Mouse (Mus musculus): ENCODE measurements around the gene Trim44.

Gene Trim44

DNA sequence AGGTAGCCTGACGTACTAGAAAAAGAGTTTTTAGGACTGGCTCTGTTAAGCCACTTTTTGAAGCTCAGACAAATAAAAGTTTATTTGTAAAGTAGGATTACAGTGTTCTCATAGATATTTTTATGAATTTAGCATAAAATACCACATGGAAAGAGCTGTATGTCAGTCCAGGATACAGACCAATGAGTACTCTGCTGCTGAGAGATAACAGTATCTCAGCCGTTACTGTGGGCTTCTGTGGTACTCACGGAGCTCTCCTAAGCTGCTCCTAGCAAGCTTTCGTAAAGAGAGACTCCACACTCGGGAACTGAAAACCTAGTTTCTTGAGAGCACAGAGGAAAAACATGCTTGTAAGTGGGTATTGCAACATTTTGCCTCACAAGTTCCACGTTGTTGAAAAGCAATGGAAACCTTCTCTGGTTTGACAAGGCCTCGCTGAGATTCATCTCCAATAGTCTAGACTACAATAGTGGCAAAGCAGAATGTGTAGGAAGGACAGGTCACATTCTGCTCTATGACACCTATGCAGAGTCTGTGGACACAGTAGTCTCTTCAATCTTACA is 41.6 kb downstream of the Trim44 start:
- no peak for DNase-seq (ENCODE audit: extremely low read depth, low read depth, low spot score)

DNA sequence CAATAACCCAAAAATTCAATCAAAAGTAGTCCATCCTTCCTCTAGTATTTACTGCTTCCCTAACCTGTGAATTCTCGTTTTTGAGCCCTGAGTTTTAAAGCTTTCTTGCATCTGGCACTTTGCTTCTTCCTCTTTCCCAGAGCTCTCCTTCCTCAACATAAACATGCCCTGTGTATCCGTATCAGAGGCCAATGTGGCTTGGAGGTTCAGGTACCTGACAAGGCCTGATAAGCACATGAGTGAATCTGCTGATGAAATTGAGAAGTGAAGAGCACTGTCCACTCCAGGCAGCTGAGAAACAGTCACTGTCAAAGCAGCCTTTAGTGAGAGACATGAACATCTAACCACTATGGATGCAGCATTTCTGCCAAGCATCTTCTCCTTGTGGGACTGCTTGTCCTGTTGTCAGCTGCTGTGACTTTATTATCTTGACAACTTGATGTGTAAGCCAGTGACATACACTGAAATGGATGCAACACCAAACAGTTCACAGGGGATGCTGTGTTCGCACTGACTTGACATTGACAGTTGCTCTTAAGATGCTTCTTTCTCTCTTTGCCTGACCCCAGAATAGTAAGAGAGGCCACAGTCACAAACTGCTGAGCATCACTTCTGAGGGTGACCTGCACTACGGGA is 42.9 kb downstream of the Trim44 start:
- no peak for DNase-seq (ENCODE audit: extremely low read depth, low read depth, low spot score)

DNA sequence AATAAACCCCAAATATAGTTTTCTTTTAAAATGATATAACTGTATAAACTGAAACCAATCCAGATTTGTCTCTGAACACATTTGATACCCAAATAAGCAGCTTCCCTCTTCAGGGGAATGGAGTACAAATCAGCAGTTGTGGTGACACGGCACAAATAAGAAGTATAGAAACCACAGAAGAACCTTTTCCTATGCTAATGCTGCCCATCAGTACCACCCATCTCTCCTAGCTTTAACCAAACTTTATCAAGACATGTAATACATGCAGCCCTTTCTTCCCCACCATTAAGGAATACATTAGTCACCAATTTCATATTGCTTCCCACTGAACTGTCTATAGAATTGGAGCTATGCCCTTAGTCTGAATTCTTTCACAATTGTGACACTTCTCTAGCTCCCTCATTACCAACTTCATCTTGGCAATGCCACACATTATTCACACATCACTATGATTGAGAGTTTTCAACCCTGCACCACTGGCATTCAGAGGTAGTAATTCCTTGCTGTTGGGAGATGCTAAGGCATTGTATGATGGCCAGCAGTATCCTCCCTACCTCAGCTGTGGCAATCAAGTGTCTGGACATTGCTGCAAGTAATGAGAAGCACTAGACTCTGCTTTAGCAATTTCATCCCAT is 44.6 kb downstream of the Trim44 start:
- no peak for DNase-seq (ENCODE audit: extremely low read depth, low read depth, low spot score)

DNA sequence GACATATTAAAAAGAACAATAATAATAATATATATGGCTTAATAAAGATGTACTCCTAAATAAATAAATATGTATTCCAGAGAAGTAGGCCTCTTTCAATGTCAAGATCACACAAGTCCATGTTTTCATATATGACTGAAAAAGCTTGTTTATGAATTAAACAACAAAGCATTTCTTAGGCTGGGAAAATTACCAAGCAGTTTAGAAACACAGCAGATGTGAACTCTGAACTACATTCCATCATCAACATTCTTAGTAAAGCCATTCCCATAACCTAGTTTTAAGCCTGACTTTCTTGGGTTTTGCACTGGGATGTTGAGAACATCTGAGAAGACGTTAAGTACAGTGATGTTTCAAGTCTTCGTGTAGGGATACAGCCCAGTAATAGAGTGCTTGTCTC is 45.4 kb downstream of the Trim44 start:
- no peak for DNase-seq (ENCODE audit: extremely low read depth, low read depth, low spot score)

DNA sequence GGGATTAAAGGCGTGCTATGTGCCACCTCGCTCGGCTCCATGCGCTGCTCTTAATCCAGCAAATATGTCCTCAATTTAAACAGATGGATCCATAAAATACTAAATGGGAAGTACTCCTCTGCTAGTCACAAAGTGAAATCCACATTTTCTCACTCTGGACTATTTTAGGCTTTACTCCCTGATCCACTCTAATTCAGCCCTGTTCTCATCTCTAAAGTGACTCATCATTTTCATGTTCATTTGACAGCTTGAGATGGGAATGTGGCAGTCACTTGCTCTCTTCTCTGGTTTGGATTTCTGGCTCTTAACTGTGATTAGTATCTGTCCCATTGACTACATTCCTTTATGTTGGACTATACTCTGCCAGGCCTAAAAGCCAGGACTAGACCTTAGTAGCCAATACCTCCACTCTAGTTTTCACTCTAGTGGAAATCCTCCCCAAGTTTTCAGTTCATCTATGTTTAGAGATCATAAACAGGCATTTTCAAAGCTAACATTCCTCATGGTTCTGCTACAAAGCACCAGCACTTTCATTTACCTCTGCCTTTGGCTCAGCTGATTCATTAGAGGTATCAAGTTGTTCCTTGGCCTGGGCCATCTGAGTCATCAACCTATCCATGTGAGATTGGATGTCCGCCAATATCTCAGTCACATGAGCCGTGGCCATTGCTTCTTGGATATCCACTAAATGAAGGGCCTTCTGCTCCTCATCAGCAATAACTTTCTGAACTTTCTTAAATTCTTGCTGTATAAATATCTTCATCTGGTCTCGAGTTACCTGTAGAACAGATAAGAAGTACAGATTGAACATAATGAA is 50.5 kb downstream of the Trim44 start:
- DNase-seq (ENCODE audit: extremely low read depth, low read depth, low spot score), result no peak

DNA sequence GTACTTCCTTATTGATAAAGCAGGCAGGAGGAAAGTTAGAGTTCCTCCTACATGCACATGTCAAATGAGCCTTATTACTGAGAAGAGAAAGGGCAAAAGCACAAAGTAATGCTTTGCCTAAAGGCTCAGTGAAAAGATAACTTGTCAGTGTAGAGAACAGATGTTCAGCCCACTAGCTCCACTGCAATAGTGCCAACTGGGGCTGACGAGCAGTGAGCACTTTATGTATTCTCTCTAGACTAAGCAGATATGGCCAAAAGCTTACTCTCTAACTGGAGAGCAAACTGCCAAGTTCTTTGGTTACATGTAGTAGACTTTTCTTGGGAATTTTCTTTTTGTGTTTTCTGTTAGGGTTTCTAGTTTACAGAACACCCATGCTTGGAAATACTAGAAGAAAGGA is 53.6 kb downstream of the Trim44 start:
- DNase-seq (ENCODE audit: extremely low read depth, low read depth, low spot score), result no peak

DNA sequence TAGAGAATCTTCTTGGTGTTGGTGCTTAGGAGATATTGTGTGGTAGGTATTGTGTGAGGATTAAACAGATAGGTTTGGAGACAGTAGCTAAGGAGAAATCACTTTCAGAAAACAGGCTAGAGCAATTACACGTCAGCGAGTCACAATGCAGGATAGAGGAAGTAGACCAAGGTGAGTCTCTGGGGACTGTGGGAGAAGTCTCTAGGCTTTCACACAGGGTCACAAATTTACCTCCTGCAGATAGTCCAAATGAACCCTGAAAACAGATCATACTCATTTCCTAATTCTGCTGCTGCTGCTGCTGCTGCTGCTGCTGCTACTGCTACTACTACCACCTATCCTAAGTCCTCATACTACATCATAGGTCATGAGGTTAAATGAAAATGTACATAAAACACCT is 66.2 kb downstream of the Trim44 start:
- DNase-seq (ENCODE audit: extremely low read depth, low read depth, low spot score), result no peak

DNA sequence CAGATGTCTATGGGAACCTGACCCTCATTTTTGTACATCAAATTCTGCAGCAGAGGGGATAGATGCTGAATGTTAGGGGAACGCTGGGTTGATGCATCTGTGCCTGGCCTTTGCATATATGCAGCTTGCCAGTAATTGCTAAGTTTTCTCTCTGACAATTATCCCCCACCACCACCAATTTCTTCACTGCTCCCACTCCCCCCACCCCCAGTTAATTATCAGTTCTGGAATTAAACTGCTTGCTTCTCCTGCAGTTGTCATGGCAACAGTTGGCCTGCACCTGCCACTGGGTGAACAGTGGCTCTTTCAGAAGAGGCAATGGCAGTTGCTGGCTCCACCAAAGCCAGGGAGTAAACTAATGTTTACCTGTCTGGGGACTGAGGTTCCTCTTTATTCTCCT is 70.8 kb downstream of the Trim44 start:
- DNase-seq (ENCODE audit: extremely low read depth, low read depth, low spot score), result no peak

DNA sequence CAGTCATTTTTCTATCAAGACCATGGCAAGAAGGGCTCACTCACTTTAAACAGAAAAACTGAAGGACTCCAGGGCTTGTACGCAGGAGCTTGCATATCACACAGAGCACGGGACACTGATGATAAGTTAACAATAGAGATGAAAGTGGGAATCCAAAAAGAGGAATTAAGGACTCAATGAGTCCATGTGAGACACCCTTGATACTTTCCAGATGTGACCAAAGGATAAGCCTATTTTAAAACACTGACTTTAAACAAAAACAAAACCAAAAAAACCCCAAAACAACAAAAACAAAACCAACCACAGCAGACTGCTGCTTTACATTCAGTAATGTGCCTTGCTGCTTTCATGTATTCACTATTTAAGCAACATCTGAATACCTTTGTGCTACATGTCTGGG is 75.7 kb downstream of the Trim44 start:
- no peak for DNase-seq (ENCODE audit: extremely low read depth, low read depth, low spot score)

DNA sequence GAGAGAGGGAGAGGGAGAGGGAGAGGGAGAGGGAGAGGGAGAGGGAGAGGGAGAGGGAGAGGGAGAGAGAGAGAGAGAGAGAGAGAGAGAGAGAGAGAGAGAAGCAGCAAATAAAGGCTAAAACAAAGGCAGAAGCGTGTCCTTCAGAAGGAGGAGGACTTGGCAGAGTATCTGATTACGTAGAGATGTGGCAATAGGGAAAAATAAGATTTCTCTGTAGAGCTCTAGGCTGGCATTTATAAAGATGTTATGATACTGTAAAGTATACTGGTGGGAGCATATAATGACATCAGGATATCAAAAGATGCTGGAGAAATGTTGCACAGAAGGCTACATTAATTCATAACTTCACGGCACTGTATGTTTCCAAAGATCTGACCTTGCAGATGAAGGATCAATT is 76.5 kb downstream of the Trim44 start:
- no peak for DNase-seq (ENCODE audit: extremely low read depth, low read depth, low spot score)

DNA sequence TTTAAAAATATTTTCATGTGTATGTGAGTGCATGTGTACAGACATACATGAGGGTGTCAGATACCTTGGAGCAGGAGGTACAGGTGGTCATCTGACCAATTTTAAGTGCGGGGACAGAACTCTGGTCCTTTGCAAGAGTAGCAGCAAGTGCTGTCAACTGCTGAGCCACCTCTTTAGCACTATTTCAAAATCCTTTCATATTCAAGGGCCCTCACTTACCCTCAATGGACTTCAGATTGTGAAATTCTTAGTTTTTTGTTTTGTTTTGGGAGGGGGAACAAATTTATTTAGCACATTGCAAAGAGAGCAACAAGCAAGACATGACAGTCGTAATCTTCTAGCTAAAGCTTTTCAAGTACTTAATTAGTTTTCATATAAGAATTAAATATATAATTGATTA is 81.7 kb downstream of the Trim44 start:
- DNase-seq (ENCODE audit: extremely low read depth, low read depth, low spot score), result no peak

DNA sequence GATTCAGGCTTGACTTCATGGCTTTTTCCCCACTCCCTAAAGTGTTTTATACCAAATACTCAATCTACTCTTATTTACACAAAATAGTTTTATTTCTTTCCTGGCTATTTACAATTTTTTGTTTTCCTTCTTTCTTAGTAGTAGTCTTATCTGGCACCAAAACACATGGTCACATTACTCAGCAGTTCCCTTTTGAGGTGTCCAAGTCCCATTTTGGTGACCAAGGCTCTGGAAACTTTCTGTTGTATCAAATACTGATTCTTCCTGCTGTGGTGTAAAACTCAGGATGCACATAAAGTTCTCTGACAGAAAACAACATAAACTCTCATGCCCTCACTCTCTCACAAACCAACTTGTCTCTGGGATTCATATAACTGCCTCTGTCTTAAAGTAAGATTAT is 83.3 kb downstream of the Trim44 start:
- DNase-seq (ENCODE audit: extremely low read depth, low read depth, low spot score), result no peak

DNA sequence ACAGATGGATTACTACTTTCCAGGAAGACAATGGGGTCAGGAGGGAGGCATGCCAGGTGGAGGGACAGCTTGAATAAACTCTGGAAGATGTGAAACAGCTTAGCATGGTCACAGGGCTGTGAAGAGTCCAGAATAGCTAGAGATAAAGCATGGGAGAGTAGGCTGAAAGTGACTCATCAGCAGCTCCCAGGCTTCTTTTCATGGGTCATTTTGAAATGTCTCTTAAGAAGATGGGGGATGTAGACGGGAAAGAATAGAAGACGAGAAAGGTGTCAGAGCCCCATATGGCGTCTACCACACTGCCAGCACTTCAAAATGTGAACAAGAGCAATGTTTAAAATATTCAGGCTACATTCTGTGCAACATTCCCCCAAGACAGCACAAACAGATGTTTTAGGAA is 91.1 kb downstream of the Trim44 start:
- DNase-seq (ENCODE audit: extremely low read depth, low read depth, low spot score), result no peak

DNA sequence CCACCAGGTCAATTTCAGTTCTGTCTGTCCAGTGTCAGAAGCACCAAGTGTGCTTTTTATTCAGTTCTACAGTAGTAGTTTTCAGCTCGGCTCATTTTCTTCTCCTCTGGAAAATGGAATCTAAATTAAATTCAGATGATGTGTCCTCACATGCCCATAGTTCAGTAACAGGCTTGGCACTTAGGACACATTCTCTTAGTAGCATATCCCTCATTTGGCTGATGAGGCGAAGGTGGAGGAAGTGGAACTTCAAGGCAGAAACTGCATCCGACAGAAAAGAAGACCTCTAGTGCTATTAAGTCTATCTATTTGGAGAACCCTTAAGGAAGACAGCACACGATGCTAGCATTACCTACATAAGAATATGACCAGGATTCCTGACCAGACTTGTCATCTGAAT is 92.5 kb downstream of the Trim44 start:
- DNase-seq (ENCODE audit: extremely low read depth, low read depth, low spot score), result peak; percentile 50

DNA sequence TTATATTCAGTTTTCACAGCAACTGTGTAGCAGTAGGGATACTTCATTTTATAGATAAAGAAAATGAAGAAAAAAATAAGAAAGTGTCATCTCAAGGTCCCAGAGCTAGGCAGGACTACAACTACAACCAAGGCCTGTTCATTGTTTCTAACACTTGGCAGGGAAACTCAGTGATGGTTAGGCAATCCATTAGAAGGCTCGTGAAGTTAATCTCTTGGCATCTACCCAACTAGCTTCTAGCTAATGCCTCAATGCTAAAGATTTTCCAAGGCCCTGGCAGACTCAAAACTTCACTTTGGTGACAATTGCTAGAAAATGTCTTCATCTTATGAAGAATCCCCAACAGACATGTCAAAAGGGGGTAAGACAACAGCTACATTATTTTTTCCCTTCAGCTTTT is 93.0 kb downstream of the Trim44 start:
- DNase-seq (ENCODE audit: extremely low read depth, low read depth, low spot score), result peak; percentile 90

DNA sequence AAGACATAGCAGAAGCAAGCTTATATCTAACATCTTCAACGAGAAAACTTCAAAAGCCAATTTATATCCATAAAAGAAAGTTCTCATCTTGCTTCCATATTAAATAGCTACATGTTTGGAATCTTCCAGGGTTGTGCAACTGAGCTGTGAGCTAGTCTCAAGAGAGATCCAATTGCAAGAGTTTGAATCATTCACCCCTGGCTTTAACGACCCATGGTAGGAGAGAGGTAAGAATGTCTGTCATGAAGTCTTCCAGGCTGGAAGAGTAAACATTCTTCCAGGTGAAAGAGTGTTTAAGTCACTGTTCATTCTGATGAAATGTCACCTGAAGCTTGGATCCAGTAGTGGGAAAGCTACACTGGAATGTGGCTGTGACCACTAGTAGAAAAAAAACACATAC is 93.6 kb downstream of the Trim44 start:
- peak; percentile 68 for DNase-seq (ENCODE audit: extremely low read depth, low read depth, low spot score)

DNA sequence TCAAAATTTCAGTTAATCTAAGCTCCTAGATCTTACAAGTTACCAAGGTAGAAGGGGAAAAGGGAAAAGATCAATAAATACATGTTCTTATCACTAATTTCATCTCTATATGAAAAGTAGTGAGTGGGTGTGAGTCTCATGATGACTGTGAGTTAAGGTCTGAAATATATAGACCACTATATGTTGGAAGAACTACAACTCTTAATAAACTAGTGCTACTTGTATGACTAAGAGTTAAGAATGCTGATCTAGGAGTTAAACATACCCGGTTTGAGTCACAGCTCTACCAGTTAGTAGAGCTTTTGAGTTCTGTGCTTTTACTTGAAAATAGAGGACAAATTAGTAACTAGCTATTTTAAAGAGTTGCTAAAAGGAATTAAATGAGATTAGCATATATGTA is 94.7 kb downstream of the Trim44 start:
- no peak for DNase-seq (ENCODE audit: extremely low read depth, low read depth, low spot score)

DNA sequence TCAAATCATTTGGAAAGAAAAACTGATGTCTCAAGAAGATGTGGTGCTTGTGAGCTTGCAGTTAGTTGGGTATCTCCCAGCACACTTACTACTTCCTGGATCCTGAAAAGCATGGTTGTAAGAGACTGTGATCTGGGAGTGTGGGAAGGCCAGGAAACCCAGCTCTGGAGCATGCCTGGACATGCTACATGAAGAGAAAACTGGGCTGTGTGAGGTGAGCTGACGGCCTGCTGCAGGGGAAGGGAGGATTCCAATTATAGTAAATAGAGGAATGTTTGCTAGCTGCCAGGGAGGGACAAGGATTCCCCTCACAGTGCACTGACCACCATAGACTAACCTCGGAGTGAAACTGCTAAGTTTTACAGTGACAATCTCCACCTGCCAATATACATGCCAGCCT is 104.4 kb downstream of the Trim44 start:
- peak; percentile 73 for DNase-seq (ENCODE audit: extremely low read depth, low read depth, low spot score)

DNA sequence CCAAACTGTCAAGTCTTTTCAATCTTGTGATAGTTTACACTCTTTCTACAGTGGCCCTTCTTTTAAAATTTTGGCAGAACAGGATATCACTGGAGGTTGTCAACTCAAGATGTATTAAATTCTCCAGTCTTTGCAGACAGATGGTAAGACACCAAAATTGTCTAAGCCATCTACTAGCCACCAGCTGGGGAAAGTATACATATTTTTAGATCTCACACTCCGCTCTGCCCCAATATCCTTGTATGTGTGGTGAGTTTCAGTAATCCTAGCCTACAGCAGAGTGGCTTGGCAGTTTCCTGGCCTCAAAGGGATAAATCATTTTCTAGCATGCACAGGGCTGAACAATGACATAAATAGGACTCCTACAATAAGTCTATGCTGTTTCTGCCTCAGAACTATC is 105.1 kb downstream of the Trim44 start:
- no peak for DNase-seq (ENCODE audit: extremely low read depth, low read depth, low spot score)

DNA sequence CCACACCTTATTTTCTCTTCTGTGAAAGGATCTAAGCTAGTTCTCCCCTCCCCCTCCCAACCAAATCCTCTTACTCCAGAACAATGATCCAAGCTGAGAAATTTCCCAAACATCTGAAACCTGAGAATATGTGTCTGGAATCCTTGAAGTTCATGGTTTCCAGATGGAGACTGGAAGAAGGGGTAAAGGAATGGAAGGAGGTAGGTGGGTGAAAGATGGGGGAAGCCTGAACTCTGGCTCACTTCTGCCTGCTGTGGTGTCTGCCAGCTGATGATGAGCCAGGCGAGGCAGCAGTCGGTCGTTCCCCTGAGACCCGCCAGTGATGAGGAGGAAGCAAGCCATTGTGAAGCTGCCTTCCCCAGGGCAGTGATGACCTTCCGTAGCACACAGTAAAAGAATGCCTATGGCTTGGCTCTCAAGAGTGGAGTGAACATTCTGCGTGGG is 112.8 kb downstream of the Trim44 start:
- no peak for DNase-seq (ENCODE audit: extremely low read depth, low read depth, low spot score)

DNA sequence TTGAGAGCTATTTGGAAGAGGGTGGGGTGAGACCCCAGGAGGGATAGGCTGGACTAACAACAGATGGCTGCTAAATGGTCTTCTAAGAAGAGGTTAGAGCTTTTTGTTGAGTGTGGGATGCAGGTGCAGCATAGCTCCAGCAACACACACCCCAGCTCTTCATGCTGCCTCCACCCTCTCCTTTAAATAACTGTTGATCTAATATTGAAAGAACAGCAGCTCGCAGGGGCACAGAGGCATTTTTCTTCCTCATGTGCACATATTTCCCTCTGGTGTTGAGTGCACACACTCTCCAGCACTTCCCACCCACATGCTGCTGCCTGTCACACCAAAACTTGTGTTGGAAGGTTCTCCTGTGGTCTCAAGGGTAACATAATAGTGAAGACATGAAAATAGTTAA is 114.4 kb downstream of the Trim44 start:
- no peak for DNase-seq (ENCODE audit: extremely low read depth, low read depth, low spot score)

DNA sequence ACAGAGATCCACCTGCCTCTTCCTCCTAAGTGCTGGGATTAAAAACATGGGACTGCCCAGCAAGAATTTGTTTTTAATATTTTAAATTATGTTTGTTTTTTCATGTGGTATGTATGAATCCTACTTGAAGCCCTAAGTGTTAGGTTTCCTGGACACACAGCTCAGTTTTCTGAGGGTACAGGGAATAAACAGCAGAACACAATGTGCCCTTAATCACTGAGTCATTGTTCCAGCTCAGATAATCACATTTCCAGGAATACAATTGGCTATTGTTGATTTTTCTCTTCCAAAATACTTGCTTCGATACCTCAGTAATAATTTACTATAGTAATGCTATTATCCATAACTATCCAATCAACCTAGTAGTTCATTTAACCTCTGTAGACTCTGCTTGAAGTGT is 115.6 kb downstream of the Trim44 start:
- no peak for DNase-seq (ENCODE audit: extremely low read depth, low read depth, low spot score)

Data from fat pad, adult 2 months (tissue).